Mouse (Mus musculus) erythroid progenitor cell, adult 5-6 weeks (primary cell): ENCODE results near the gene Mblac2. TPM values are rescaled to one million over a fixed set of nuclear protein-coding genes. Genes with fewer than 3 reads are reported as not detected.
A peak's percentile ranks its signal among the peaks of the same experiment; 100 is the strongest.
"Not testable (repeated sequence)": the region's sequence is repeated elsewhere in the genome, so short reads cannot be mapped to it uniquely, and the experiment has no call there.

ENCODE experiments used
- ATAC-seq: replicated peaks from 2 replicates; pipeline ENCODE4 v1.8.0; 2016; ENCODE audit warnings: moderate number of reproducible peaks, mild to moderate bottlenecking, moderate TSS enrichment, inconsistent platforms; ENCODE audit not compliant: poor library complexity, low FRiP score, severe bottlenecking
- total RNA-seq, 2 experiments: library from RNA; stranded (forward) in 1 of 2; stranded (reverse) in 1 of 2; fragments of 150-400 nt in 1 of 2; fragments of 186-747, 209-891 nt in 1 of 2; gene quantifications; 2 replicates each; pipeline versions ENCODE4 v1.2.3 to v1.2.4; 2015 to 2017; ENCODE audit warnings: low replicate concordance in 2 of 2

Mblac2 gene
- total RNA-seq (2015; ENCODE audit: low replicate concordance) (2.1 TPM in 1 of 2 replicates, not detected in the other), total RNA-seq (2017; ENCODE audit: low replicate concordance) (not detected in 2 replicates)

- peak; percentile 91 for ATAC-seq
Measured at GRCm38 (mm10) chr13:81710775-81711545, at the start of gene Mblac2, which contains the start of gene Polr3g. TSS of gene Mblac2 (plus strand) at chr13:81711341. TSS of gene Polr3g (minus strand) at chr13:81711013.

- ATAC-seq, result peak; percentile 91
Measured at GRCm38 (mm10) chr13:81663566-81664330, 47.4 kb upstream of the Mblac2 start.

- no peak for ATAC-seq
Measured at GRCm38 (mm10) chr13:81664331-81664698, 46.8 kb upstream of the Mblac2 start.

GRCm38 (mm10) chr13:81667713-81668112 lies 43.4 kb upstream of the Mblac2 start:
- no peak for ATAC-seq

- no peak for ATAC-seq
Measured at GRCm38 (mm10) chr13:81675333-81675732, 35.8 kb upstream of the Mblac2 start.

GRCm38 (mm10) chr13:81683107-81683506 lies 28.0 kb upstream of the Mblac2 start:
- ATAC-seq, result peak; percentile 55

- ATAC-seq, result no peak
Measured at GRCm38 (mm10) chr13:81684258-81684657, 26.9 kb upstream of the Mblac2 start.

- no peak for ATAC-seq
Measured at GRCm38 (mm10) chr13:81684884-81685283, 26.3 kb upstream of the Mblac2 start.

- ATAC-seq, result peak; percentile 80
Measured at GRCm38 (mm10) chr13:81689587-81689986, 21.6 kb upstream of the Mblac2 start.

GRCm38 (mm10) chr13:81690477-81690876 lies 20.7 kb upstream of the Mblac2 start:
- ATAC-seq, result peak; percentile 67

GRCm38 (mm10) chr13:81691606-81692005 lies 19.5 kb upstream of the Mblac2 start:
- ATAC-seq, result peak; percentile 88

- no peak for ATAC-seq
Measured at GRCm38 (mm10) chr13:81694446-81694845, 16.7 kb upstream of the Mblac2 start.

- ATAC-seq, result no peak
Measured at GRCm38 (mm10) chr13:81703148-81703547, 8.0 kb upstream of the Mblac2 start.

GRCm38 (mm10) chr13:81703621-81704020 lies 7.5 kb upstream of the Mblac2 start:
- ATAC-seq, result no peak

GRCm38 (mm10) chr13:81706311-81706710 lies 4.8 kb upstream of the Mblac2 start:
- ATAC-seq, result no peak

- ATAC-seq, result no peak
Measured at GRCm38 (mm10) chr13:81709805-81710204, 1.3 kb upstream of the Mblac2 start.

GRCm38 (mm10) chr13:81710266-81710665 lies 875 bp upstream of the Mblac2 start:
- ATAC-seq, result no peak

- peak; percentile 43 for ATAC-seq
Measured at GRCm38 (mm10) chr13:81711546-81712371, 618 bp downstream of the Mblac2 start.

GRCm38 (mm10) chr13:81713896-81714295 lies 2.8 kb downstream of the Mblac2 start:
- ATAC-seq, result no peak

- ATAC-seq, result not testable (repeated sequence)
Measured at GRCm38 (mm10) chr13:81728141-81728540, 17.0 kb downstream of the Mblac2 start.
